Mouse (Mus musculus): ENCODE measurements around the gene Zranb2.

Gene Zranb2

DNA sequence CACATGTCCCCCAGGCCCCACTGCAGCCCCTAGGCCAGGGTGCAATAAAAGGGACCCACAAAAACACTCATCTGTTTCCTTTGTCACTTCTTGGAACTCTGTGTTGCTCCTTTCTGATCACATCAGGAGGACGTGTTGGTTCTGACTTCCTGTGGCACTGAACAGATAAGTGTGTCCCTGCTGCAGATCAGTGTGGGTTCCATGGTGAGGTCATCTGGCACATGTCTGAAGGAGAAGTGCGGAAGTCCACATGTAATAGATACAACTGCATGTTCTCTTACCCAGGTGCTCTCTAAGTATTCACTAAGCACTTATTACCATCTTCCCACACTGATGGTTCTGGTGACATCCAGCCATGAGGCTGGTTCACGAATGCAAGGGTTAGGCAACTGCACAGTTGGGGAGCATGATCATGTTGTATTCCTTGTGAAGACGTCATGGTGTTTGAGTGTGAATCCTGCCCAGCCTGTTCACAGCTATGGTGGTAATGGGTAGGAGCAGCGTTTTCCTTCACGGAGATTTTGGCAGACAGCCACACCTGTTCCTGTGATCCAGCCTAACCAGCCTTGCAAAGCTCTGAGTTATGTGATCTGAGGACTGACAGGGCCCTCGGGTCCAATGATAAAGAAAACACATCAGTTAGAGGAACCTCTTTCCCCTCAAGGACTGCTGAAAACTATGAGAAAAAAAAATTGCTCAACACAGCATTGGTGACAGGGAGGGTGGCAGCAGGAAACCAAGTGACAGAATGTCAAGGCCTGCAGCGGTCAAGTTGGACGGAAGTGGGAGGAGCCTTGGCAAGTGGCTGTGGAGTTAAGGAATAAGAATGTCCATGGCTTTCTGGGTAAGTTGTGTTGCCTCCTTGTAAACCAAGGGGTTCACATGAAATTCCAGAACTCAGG, 41.7 kb downstream of the Zranb2 start:
- Histone ChIP-seq H3K27me3 (ENCODE audit: insufficient read depth, low read length) (peaks cover 4% of the 10 kb centered on the region; the same call in 1 of the 2 replicates), H3K36me3 (ENCODE audit: insufficient read depth, low read length) (no peaks in the 10 kb centered on the region), H3K4me1 (replicated peaks; ENCODE audit: low read depth, low read length) (no peaks in the 10 kb centered on the region), H3K4me3 (replicated peaks; ENCODE audit: low read length) (no peak overlapping the region), H3K9me3 (ENCODE audit: low read length) (no peaks in the 10 kb centered on the region)
- TF ChIP-seq CTCF (conservative IDR thresholded peaks at IDR 0.05; ENCODE audit: low read length) (no peak), POU5F1 (IDR thresholded peaks at IDR 0.05; ENCODE audit: borderline replicate concordance, low read length) (no peak), NANOG (IDR thresholded peaks at IDR 0.05; ENCODE audit: borderline replicate concordance, low read length) (no peak)

DNA sequence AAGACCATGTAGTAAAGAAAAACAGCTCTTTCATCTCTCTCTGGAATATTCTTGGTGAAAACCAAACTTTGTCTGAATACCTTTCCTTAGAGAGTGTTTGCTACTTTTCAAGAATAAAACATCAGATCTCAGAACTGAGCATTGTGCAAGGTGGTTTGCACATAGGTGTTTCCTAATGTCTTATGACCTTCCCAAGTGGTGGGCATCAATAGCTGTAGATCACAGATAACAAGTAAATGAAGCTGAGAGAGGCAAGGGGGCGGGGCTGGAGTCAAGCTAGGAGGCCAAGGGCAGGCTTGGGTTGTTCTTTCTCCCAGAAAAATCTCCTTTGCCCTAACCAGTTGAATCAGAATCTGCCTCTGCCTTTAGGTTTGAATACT, 42.4 kb downstream of the Zranb2 start:
- no peaks in the 10 kb centered on the region for H3K36me3 ChIP-seq (ENCODE audit: insufficient read depth, low read length)
- H3K4me1 ChIP-seq (replicated peaks; ENCODE audit: low read depth, low read length) = no peaks in the 10 kb centered on the region
- peaks cover 3% of the 10 kb centered on the region; the same call in 1 of the 2 replicates for H3K27me3 ChIP-seq (ENCODE audit: insufficient read depth, low read length)
- no peaks in the 10 kb centered on the region for H3K9me3 ChIP-seq (ENCODE audit: low read length)
- no peak overlapping the region for H3K4me3 ChIP-seq (replicated peaks; ENCODE audit: low read length)
- TF ChIP-seq NANOG (IDR thresholded peaks at IDR 0.05; ENCODE audit: borderline replicate concordance, low read length) (no peak), CTCF (conservative IDR thresholded peaks at IDR 0.05; ENCODE audit: low read length) (no peak), POU5F1 (IDR thresholded peaks at IDR 0.05; ENCODE audit: borderline replicate concordance, low read length) (no peak)

DNA sequence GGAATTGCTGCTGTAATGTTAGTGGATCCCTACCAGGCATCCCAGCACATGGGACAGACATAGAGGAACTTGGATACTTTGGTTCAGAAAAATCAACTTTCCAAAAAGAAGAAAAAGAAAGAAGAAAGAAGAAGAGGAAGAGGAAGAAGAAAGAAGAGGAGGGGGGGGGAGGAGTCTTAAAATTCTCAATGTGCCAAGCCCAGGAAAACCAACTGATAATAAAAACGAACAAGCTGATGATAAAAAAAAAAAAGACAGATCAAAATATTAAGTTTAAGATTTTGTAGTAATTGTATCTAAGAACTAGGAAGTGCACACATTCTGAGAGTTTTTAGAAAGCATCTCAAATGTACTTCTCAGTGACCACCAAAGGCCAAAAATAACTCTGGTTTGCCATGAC, 42.9 kb downstream of the Zranb2 start:
- H3K27me3 ChIP-seq (ENCODE audit: insufficient read depth, low read length) = peaks cover 3% of the 10 kb centered on the region; the same call in 1 of the 2 replicates
- no peaks in the 10 kb centered on the region for H3K36me3 ChIP-seq (ENCODE audit: insufficient read depth, low read length)
- H3K4me3 ChIP-seq (replicated peaks; ENCODE audit: low read length) = no peak overlapping the region
- TF ChIP-seq POU5F1 (IDR thresholded peaks at IDR 0.05; ENCODE audit: borderline replicate concordance, low read length) = no peak
- TF ChIP-seq CTCF (conservative IDR thresholded peaks at IDR 0.05; ENCODE audit: low read length) = no peak
- no peak for TF ChIP-seq NANOG (IDR thresholded peaks at IDR 0.05; ENCODE audit: borderline replicate concordance, low read length)
- H3K9me3 ChIP-seq (ENCODE audit: low read length) = no peaks in the 10 kb centered on the region
- H3K4me1 ChIP-seq (replicated peaks; ENCODE audit: low read depth, low read length) = no peaks in the 10 kb centered on the region

DNA sequence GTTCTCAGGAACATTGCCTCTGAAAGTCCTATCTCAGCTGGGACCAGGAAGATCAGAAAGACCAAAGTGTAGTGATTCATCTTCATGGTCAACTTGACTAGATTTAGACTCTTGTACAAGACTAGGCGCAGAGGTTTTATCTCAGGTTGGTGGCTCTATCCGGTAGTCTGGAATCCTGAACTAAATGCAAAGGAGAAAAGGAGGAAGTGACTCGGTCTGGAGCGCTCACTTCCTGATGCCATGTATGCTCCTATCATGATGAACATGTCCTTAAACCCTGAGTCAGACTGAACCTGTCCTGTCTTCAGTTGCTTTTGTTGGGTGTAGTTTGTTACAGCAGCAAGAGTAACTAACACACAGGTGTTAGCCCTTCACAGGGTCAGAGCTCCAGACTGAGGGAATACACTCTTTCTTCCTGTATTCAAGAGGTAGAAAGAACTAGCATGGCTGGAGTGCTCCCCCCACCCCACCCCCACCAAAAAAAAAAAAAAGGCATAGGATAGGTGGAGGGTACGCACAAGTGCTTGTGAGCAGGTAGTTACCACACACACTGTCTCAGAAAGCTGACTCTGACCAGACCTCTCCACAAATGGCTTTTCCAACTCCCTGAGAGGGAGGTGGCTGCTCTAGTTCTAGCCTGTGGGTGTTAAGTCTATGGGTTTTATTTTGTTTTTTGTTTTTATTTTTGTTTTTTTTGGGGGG, 44.7 kb downstream of the Zranb2 start:
- H3K4me1 ChIP-seq (replicated peaks; ENCODE audit: low read depth, low read length) = peaks cover 7% of the 10 kb centered on the region
- no peak overlapping the region for H3K4me3 ChIP-seq (replicated peaks; ENCODE audit: low read length)
- no peaks in the 10 kb centered on the region for H3K36me3 ChIP-seq (ENCODE audit: insufficient read depth, low read length)
- no peaks in the 10 kb centered on the region for H3K27me3 ChIP-seq (ENCODE audit: insufficient read depth, low read length)
- no peak for TF ChIP-seq NANOG (IDR thresholded peaks at IDR 0.05; ENCODE audit: borderline replicate concordance, low read length)
- TF ChIP-seq POU5F1 (IDR thresholded peaks at IDR 0.05; ENCODE audit: borderline replicate concordance, low read length) = no peak
- no peak for TF ChIP-seq CTCF (conservative IDR thresholded peaks at IDR 0.05; ENCODE audit: low read length)
- H3K9me3 ChIP-seq (ENCODE audit: low read length) = no peaks in the 10 kb centered on the region

DNA sequence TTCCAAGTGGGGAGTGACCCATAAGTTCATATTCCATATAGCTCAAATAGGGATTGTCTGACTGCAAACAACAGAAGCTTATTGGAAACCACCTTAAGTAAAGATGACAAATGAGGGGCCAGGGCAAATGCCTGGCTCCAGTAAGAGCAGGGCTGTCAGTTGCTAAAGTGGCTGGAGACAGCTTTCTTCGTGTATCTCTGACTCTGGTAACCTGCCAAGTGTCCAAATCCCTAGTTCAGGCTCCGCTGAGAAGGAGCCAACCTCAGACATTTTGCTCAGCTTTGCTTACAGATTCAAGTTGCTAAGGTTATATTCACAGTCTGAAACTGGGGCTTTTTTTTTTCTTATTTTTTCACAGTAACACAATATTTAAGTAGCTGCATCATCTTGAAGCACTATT, 45.4 kb downstream of the Zranb2 start:
- Histone ChIP-seq H3K4me1 (replicated peaks; ENCODE audit: low read depth, low read length) (peaks cover 7% of the 10 kb centered on the region), H3K9me3 (ENCODE audit: low read length) (no peaks in the 10 kb centered on the region), H3K27me3 (ENCODE audit: insufficient read depth, low read length) (no peaks in the 10 kb centered on the region), H3K36me3 (ENCODE audit: insufficient read depth, low read length) (no peaks in the 10 kb centered on the region), H3K4me3 (replicated peaks; ENCODE audit: low read length) (no peak overlapping the region)
- TF ChIP-seq CTCF (conservative IDR thresholded peaks at IDR 0.05; ENCODE audit: low read length) = no peak

DNA sequence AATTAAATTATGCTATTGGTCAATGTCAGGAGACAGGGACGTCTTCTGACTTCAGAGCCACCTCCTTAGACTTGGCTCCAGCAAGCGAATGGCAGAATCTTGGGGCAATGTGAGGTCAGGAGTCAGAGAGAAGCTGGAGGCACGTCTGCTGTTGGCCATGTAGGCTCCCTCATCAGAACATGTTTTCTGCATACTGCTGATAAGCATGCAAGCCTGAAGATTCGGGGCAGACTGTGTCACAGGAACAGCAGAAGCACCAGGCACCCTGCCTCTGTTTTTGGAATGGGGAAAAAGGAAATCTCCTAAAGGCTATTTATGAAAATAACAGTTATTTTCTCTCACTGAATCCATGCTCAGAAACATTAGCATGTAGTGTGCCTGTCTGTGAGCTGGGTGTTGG, 46.3 kb downstream of the Zranb2 start:
- Histone ChIP-seq H3K4me3 (replicated peaks; ENCODE audit: low read length) (no peak overlapping the region), H3K36me3 (ENCODE audit: insufficient read depth, low read length) (no peaks in the 10 kb centered on the region), H3K27me3 (ENCODE audit: insufficient read depth, low read length) (no peaks in the 10 kb centered on the region), H3K4me1 (replicated peaks; ENCODE audit: low read depth, low read length) (peaks cover 7% of the 10 kb centered on the region), H3K9me3 (ENCODE audit: low read length) (no peaks in the 10 kb centered on the region)
- no peak for TF ChIP-seq POU5F1 (IDR thresholded peaks at IDR 0.05; ENCODE audit: borderline replicate concordance, low read length)
- no peak for TF ChIP-seq NANOG (IDR thresholded peaks at IDR 0.05; ENCODE audit: borderline replicate concordance, low read length)
- no peak for TF ChIP-seq CTCF (conservative IDR thresholded peaks at IDR 0.05; ENCODE audit: low read length)

DNA sequence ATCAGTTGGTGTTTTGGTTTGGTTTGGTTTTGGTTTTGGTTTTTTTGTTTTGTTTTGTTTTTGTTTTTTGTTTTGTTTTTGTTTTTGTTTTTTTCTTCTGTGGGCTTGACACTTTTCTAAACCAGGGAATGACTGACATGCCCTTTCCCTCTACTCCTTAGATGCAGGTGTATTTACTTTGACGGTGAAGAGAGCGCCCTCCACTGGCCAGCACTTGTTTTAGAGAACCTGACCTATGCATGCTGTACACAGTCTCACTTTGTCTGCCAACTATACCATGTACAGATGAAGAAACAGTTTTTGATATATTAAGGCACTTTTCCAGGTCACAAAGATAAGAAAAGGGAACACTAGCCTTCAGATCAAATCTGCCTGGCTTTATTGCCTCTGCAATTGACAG, 47.8 kb downstream of the Zranb2 start:
- peak; percentile 40 for TF ChIP-seq CTCF (conservative IDR thresholded peaks at IDR 0.05; ENCODE audit: low read length)
- TF ChIP-seq NANOG (IDR thresholded peaks at IDR 0.05; ENCODE audit: borderline replicate concordance, low read length) = no peak
- Histone ChIP-seq H3K4me3 (replicated peaks; ENCODE audit: low read length) (no peak overlapping the region), H3K36me3 (ENCODE audit: insufficient read depth, low read length) (no peaks in the 10 kb centered on the region)

DNA sequence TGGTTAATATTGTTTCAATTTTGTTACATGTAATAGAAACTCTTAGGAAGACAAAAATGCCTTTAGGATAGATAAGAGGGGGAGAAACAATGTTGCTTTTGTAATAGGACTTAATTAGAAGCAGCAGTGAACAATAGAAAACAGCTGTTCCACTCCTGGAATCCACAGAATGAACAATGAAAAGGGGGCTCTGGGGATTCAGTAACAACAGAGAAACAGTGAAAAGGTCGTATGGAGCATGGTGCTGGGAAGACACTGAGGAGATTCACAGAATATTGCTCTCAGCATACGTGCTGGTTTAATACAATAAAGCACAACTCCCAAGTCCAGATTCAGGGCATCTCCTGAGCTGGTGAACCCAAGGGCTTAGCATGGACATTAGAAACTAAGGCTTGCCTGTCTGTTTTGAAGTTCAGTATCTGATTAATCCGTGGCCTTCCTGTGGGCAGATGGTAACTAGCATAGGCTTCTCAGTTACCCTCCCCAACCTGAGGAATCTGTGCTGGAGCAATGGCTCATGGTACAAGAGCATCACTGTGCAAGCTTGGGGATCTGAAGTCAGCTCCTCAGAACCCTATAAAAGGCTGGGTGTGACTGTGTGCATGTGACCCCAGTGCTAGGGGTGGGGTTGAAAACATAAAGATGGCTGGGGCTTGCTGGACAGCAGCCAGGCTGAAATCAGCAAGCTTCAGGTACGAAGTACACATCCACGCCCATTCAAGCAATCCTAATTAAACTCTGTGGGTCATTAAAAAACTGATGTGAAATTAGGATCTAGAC, 48.9 kb downstream of the Zranb2 start:
- H3K4me3 ChIP-seq (replicated peaks; ENCODE audit: low read length) = no peak overlapping the region
- TF ChIP-seq NANOG (IDR thresholded peaks at IDR 0.05; ENCODE audit: borderline replicate concordance, low read length) (no peak), POU5F1 (IDR thresholded peaks at IDR 0.05; ENCODE audit: borderline replicate concordance, low read length) (no peak), CTCF (conservative IDR thresholded peaks at IDR 0.05; ENCODE audit: low read length) (no peak)
- H3K27me3 ChIP-seq (ENCODE audit: insufficient read depth, low read length) = no peaks in the 10 kb centered on the region
- H3K36me3 ChIP-seq (ENCODE audit: insufficient read depth, low read length) = no peaks in the 10 kb centered on the region
- H3K4me1 ChIP-seq (replicated peaks; ENCODE audit: low read depth, low read length) = peaks cover 7% of the 10 kb centered on the region
- no peaks in the 10 kb centered on the region for H3K9me3 ChIP-seq (ENCODE audit: low read length)

More for the DNA sequence above, 47.8 kb downstream of the Zranb2 start:
- Histone ChIP-seq H3K27me3 (ENCODE audit: insufficient read depth, low read length) (no peaks in the 10 kb centered on the region), H3K4me1 (replicated peaks; ENCODE audit: low read depth, low read length) (peaks cover 7% of the 10 kb centered on the region), H3K9me3 (ENCODE audit: low read length) (no peaks in the 10 kb centered on the region)

Measured in E14TG2a.4 (cell line).